Mouse (Mus musculus) frontal cortex, adult 2 months (tissue): ENCODE data around the gene Naa38. TPM values are rescaled to one million over a fixed set of nuclear protein-coding genes. Genes with fewer than 3 reads are reported as not detected.

Source experiments
- DNase-seq, 2 experiments: peaks; one replicate each; pipeline ENCODE4 v3.0.0; 2022; ENCODE audit warnings: low spot score in 1 of 2; ENCODE audit errors: extremely low spot score in 1 of 2
- polyA plus RNA-seq: library from polyadenylated mRNA; depleted of rRNA; stranded (reverse); fragments of >200 nt; gene quantifications from 2 replicates; pipeline ENCODE4 v1.2.3, GENCODE M21; 2012; rRNA removed

Gene Naa38
- polyA plus RNA-seq: 179 and 182 TPM in 2 replicates

GRCm38 (mm10) chr11:69395235-69395633, at the start of gene Naa38, which contains the start of gene Cyb5d1:
Gene Naa38, plus strand, starts transcription at chr11:69395487.
Gene Cyb5d1, minus strand, starts transcription at chr11:69395631.
- peak; percentile 86 to 94 for DNase-seq

GRCm38 (mm10) chr11:69346441-69346840, 48.8 kb upstream of the Naa38 start:
- DNase-seq: no peak

GRCm38 (mm10) chr11:69356544-69356943, 38.7 kb upstream of the Naa38 start:
- DNase-seq: no peak

GRCm38 (mm10) chr11:69357690-69358089, 37.6 kb upstream of the Naa38 start:
- DNase-seq: no peak

GRCm38 (mm10) chr11:69362021-69362420, 33.3 kb upstream of the Naa38 start:
- DNase-seq: no peak

GRCm38 (mm10) chr11:69362479-69362878, 32.8 kb upstream of the Naa38 start:
- DNase-seq: no peak

- DNase-seq: no peak
Measured at GRCm38 (mm10) chr11:69364376-69364775, 30.9 kb upstream of the Naa38 start.

GRCm38 (mm10) chr11:69364910-69365309, 30.4 kb upstream of the Naa38 start:
- peak; percentile 88 to 92 for DNase-seq

- no peak for DNase-seq
Measured at GRCm38 (mm10) chr11:69365722-69366121, 29.6 kb upstream of the Naa38 start.

GRCm38 (mm10) chr11:69366157-69366854, 29.0 kb upstream of the Naa38 start:
- DNase-seq: peak; percentile 93 to 96

- DNase-seq: peak; percentile 45 to 64
Measured at GRCm38 (mm10) chr11:69366855-69367615, 28.3 kb upstream of the Naa38 start.

- DNase-seq: peak; percentile 15 to 30
Measured at GRCm38 (mm10) chr11:69367616-69368355, 27.5 kb upstream of the Naa38 start.

- DNase-seq: peak in 1 of 2 experiments; percentile 20
Measured at GRCm38 (mm10) chr11:69368356-69369214, 26.7 kb upstream of the Naa38 start.

- DNase-seq: no peak
Measured at GRCm38 (mm10) chr11:69369215-69369989, 25.9 kb upstream of the Naa38 start, which contains the start of gene Chd3. Gene Chd3, minus strand, starts transcription at chr11:69369406.

GRCm38 (mm10) chr11:69369990-69370816, 25.1 kb upstream of the Naa38 start:
- DNase-seq: no peak

GRCm38 (mm10) chr11:69370817-69371215, 24.5 kb upstream of the Naa38 start:
- no peak for DNase-seq

GRCm38 (mm10) chr11:69371601-69372000, 23.7 kb upstream of the Naa38 start:
- DNase-seq: peak in 1 of 2 experiments; percentile 12

- DNase-seq: peak in 1 of 2 experiments; percentile 79
Measured at GRCm38 (mm10) chr11:69372056-69372779, 23.1 kb upstream of the Naa38 start.
